Mouse (Mus musculus) cerebellum, adult 11 months (tissue): ENCODE measurements around the gene Clcf1.
A peak's percentile ranks its signal among the peaks of the same experiment; 100 is the strongest.

Experiments
- DNase-seq: peaks from one replicate; pipeline ENCODE4 v3.0.0; 2022

Gene Clcf1

GRCm38 (mm10) chr19:4257897-4258252 is 43.8 kb downstream of the Clcf1 start:
- no peak for DNase-seq

GRCm38 (mm10) chr19:4261038-4261698 is 47.1 kb downstream of the Clcf1 start:
- DNase-seq: no peak

DNA sequence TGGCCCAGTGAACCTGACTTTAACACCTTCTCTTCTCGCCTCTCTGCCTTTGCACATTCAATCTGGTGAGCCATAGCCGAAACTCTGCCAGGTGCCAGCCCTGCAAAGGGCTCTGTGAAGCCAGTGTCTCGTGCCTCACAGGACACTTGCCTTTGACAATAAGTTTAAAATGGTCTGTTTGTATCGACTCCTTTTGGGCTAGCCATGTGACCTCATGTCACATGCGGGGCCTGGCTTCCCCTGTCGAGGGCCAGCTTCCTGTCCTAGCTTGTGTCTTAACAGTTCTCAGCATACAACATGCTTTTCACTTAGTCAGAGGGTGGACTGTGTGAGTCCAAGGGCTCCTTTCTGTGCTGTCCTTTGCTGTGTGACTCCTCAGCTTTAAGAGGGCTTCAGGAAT is 48.7 kb downstream of the Clcf1 start:
- DNase-seq: no peak

- DNase-seq: no peak
Observed at GRCm38 (mm10) chr19:4263702-4264101, 49.7 kb downstream of the Clcf1 start.

- DNase-seq: no peak
Observed at GRCm38 (mm10) chr19:4264171-4264780, 50.2 kb downstream of the Clcf1 start.

GRCm38 (mm10) chr19:4265956-4266355 is 51.9 kb downstream of the Clcf1 start:
- DNase-seq: no peak

GRCm38 (mm10) chr19:4268566-4269361 is 54.7 kb downstream of the Clcf1 start, which contains the start of gene Ssh3:
Gene Ssh3, minus strand, starts transcription at chr19:4269180.
- peak; percentile 80 for DNase-seq

- DNase-seq: peak; percentile 23
Observed at GRCm38 (mm10) chr19:4270187-4270586, 56.1 kb downstream of the Clcf1 start.

GRCm38 (mm10) chr19:4270972-4271371 is 56.9 kb downstream of the Clcf1 start:
- no peak for DNase-seq
